Mouse (Mus musculus) heart, adult 9 months (tissue): ENCODE results near the gene 9630041A04Rik.

ENCODE experiments used
- DNase-seq, 2 experiments: peaks; one replicate each; pipeline ENCODE4 v3.0.0; 2022; ENCODE audit warnings: low spot score in 2 of 2

Gene 9630041A04Rik

GRCm38 (mm10) chr9:101918771-101919170 lies 57.1 kb downstream of the 9630041A04Rik start:
- no peak for DNase-seq

GRCm38 (mm10) chr9:101919324-101919723 lies 57.7 kb downstream of the 9630041A04Rik start:
- DNase-seq = no peak

- peak; percentile 27 to 30 for DNase-seq
These were observed 61.2 kb downstream of the 9630041A04Rik start for GRCm38 (mm10) chr9:101922846-101923245.

- no peak for DNase-seq
These were observed 63.2 kb downstream of the 9630041A04Rik start for GRCm38 (mm10) chr9:101924829-101925228.

GRCm38 (mm10) chr9:101933946-101934573 lies 72.4 kb downstream of the 9630041A04Rik start:
- no peak for DNase-seq

GRCm38 (mm10) chr9:101934887-101935286 lies 73.2 kb downstream of the 9630041A04Rik start:
- no peak for DNase-seq

GRCm38 (mm10) chr9:101938066-101938465 lies 76.4 kb downstream of the 9630041A04Rik start:
- no peak for DNase-seq

- no peak for DNase-seq
These were observed 77.4 kb downstream of the 9630041A04Rik start for GRCm38 (mm10) chr9:101939006-101939405.

- no peak for DNase-seq
These were observed 78.5 kb downstream of the 9630041A04Rik start for GRCm38 (mm10) chr9:101940182-101940581.

- no peak for DNase-seq
These were observed 80.5 kb downstream of the 9630041A04Rik start for GRCm38 (mm10) chr9:101942058-101942669.

- DNase-seq = no peak
These were observed 83.7 kb downstream of the 9630041A04Rik start for GRCm38 (mm10) chr9:101945326-101945725.

- no peak for DNase-seq
These were observed 84.2 kb downstream of the 9630041A04Rik start for GRCm38 (mm10) chr9:101945814-101946213.

- no peak for DNase-seq
These were observed 88.5 kb downstream of the 9630041A04Rik start for GRCm38 (mm10) chr9:101950101-101950500.

- DNase-seq = no peak
These were observed 92.9 kb downstream of the 9630041A04Rik start for GRCm38 (mm10) chr9:101954529-101954928.

- no peak for DNase-seq
These were observed 94.6 kb downstream of the 9630041A04Rik start for GRCm38 (mm10) chr9:101956228-101956627.

GRCm38 (mm10) chr9:101971806-101972205 lies 110.2 kb downstream of the 9630041A04Rik start:
- peak; percentile 2 to 8 for DNase-seq

- DNase-seq = no peak
These were observed 110.7 kb downstream of the 9630041A04Rik start for GRCm38 (mm10) chr9:101972314-101972713.

GRCm38 (mm10) chr9:101976884-101977465 lies 115.3 kb downstream of the 9630041A04Rik start:
- no peak for DNase-seq

GRCm38 (mm10) chr9:101981161-101981560 lies 119.5 kb downstream of the 9630041A04Rik start:
- no peak for DNase-seq

- DNase-seq = no peak
These were observed 120.7 kb downstream of the 9630041A04Rik start for GRCm38 (mm10) chr9:101982378-101982777.

- no peak for DNase-seq
These were observed 125.3 kb downstream of the 9630041A04Rik start for GRCm38 (mm10) chr9:101986910-101987309.

GRCm38 (mm10) chr9:101990032-101990431 lies 128.4 kb downstream of the 9630041A04Rik start:
- no peak for DNase-seq

- no peak for DNase-seq
These were observed 129.2 kb downstream of the 9630041A04Rik start for GRCm38 (mm10) chr9:101990836-101991235.
